Mouse (Mus musculus): ENCODE results near the gene Wwox.

DNA sequence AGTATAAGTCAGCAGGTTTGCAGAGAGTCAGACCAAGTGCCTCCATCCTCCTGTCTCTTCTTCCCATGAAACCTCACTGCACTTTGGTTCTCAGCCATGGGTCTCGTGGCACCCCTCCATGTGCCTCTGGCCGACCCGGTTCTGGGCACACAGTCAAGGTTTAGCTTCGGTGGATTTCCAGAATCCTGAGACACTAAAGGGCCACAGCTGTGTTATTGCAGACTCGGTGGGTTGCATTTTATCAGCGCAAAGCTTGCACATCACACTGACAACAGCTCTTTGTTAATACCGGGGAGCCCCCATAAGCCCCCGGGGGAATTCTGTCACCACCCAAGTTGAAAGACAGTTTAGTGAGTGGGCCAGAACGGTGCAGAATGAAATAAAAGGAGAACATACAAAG is 707.6 kb downstream of the Wwox start:
- TF ChIP-seq GATA1 (IDR thresholded peaks at IDR 0.05; ENCODE audit: borderline replicate concordance, low read length), result no peak
- TF ChIP-seq FLI1 (IDR thresholded peaks at IDR 0.05; ENCODE audit: low read length), result no peak

Data from megakaryocyte, embryonic 14.5 days (primary cell).